Mouse (Mus musculus) lung, postnatal 0 days (tissue): ENCODE measurements at regions not wholly inside any gene's neighbourhood (a gene's known extent, or its start where the extent isn't known, plus 50 kb on each side); places are given as distances from the start of the nearest gene placed in this dataset.

ENCODE experiments used
- ATAC-seq: fragments of 200-750 bp; cut with Nextera tagmentation; 2 replicates; pipeline ENCODE4 v1.8.0; 2017; ENCODE audit warnings: moderate library complexity
- DNase-seq: peaks from one replicate; pipeline ENCODE4 v3.0.0-alpha.2; 2016; ENCODE audit warnings: low spot score
- H3K27ac ChIP-seq: fragments of 300-500 bp; sonication (generic); 2 replicates; pipeline ENCODE4 v1.5.1; 2014; ENCODE audit warnings: antibody characterized with exemption, mild to moderate bottlenecking, low read length, mixed read lengths
- H3K27me3 ChIP-seq: fragments of 300-500 bp; sonication (generic); replicated peaks from 2 replicates; pipeline ENCODE4 v1.6.1; 2014; ENCODE audit warnings: low read length, mixed read lengths; ENCODE audit not compliant: insufficient read depth
- H3K36me3 ChIP-seq: fragments of 300-500 bp; sonication (generic); 2 replicates; pipeline ENCODE4 v1.6.1; 2014; ENCODE audit warnings: low read length, mixed read lengths; ENCODE audit not compliant: insufficient read depth
- H3K4me1 ChIP-seq: fragments of 300-500 bp; sonication (generic); 2 replicates; pipeline ENCODE4 v1.6.1; 2014; ENCODE audit warnings: antibody characterized with exemption, low read depth, low read length, mixed read lengths; ENCODE audit not compliant: insufficient read depth
- H3K4me2 ChIP-seq: fragments of 300-500 bp; sonication (generic); replicated peaks from 2 replicates; pipeline ENCODE4 v1.6.1; 2014; ENCODE audit warnings: low read depth, mild to moderate bottlenecking, low read length, moderate library complexity, mixed read lengths
- H3K4me3 ChIP-seq: fragments of 300-500 bp; sonication (generic); 2 replicates; pipeline ENCODE4 v1.5.1; 2014; ENCODE audit warnings: low read depth, low read length
- H3K9ac ChIP-seq: fragments of 300-500 bp; sonication (generic); replicated peaks from 2 replicates; pipeline ENCODE4 v1.6.1; 2014; ENCODE audit warnings: low read depth, mild to moderate bottlenecking
- H3K9me3 ChIP-seq: fragments of 300-500 bp; sonication (generic); 2 replicates; pipeline ENCODE4 v1.6.1; 2016; ENCODE audit warnings: low read length, mixed read lengths
- CTCF ChIP-seq: IDR thresholded peaks from 2 replicates; pipeline ENCODE4 v1.5.1; 2016; ENCODE audit warnings: antibody characterized with exemption, mild to moderate bottlenecking
- EP300 ChIP-seq: IDR thresholded peaks from 2 replicates; pipeline ENCODE4 v1.6.1; 2016; ENCODE audit warnings: antibody characterized with exemption, mild to moderate bottlenecking, control low read depth
- WGBS: fragments of 180-500 bp; shearing (Covaris S2); extraction: QIAGEN DNeasy Blood & Tissue Kit; methylation state at CpG from one replicate; pipeline ENCODE4 v1.1.7; 2014; 5-methylcytosine and 5-hydroxymethylcytosine counted together

- TF ChIP-seq EP300 (no peak), CTCF (no peak)
- Histone ChIP-seq H3K27ac (no peak overlapping the region), H3K9me3 (no peaks in the 10 kb centered on the region), H3K4me3 (no peak overlapping the region), H3K27me3 (no peaks in the 10 kb centered on the region), H3K4me2 (no peak overlapping the region), H3K9ac (no peak overlapping the region), H3K4me1 (no peaks in the 10 kb centered on the region), H3K36me3 (no peaks in the 10 kb centered on the region)
- 49% methylated on average over 8 of the region's 8 CpGs for WGBS
- ATAC-seq (no peak), DNase-seq (no peak)
Observed at GRCm38 (mm10) chr15:63616506-63617208, 228.3 kb downstream of the Gsdmc2 start.

GRCm38 (mm10) chr15:63614191-63614590, 230.8 kb downstream of the Gsdmc2 start:
- Histone ChIP-seq H3K36me3 (no peaks in the 10 kb centered on the region), H3K27ac (no peak overlapping the region), H3K4me2 (no peak overlapping the region), H3K4me1 (no peaks in the 10 kb centered on the region), H3K4me3 (no peak overlapping the region), H3K27me3 (no peaks in the 10 kb centered on the region), H3K9me3 (no peaks in the 10 kb centered on the region), H3K9ac (no peak overlapping the region)
- DNase-seq (no peak), ATAC-seq (no peak)
- 67% methylated on average over 2 of the region's 2 CpGs for WGBS
- TF ChIP-seq CTCF (no peak), EP300 (no peak)

- Histone ChIP-seq H3K4me2 (no peak overlapping the region), H3K9ac (no peak overlapping the region), H3K27me3 (no peaks in the 10 kb centered on the region), H3K4me3 (no peak overlapping the region), H3K36me3 (no peaks in the 10 kb centered on the region), H3K27ac (no peak overlapping the region), H3K9me3 (no peaks in the 10 kb centered on the region), H3K4me1 (no peaks in the 10 kb centered on the region)
- no peak for ATAC-seq
- WGBS, result 75% methylated on average over 1 of the region's 1 CpGs
- DNase-seq, result no peak
- no peak for TF ChIP-seq CTCF
- TF ChIP-seq EP300, result no peak
Observed at GRCm38 (mm10) chr15:63613120-63613519, 231.9 kb downstream of the Gsdmc2 start.

GRCm38 (mm10) chr15:63611161-63611560, 233.8 kb downstream of the Gsdmc2 start:
- H3K27ac ChIP-seq, result no peak overlapping the region
- ATAC-seq (no peak), DNase-seq (no peak)
- no peak overlapping the region for H3K4me3 ChIP-seq
- TF ChIP-seq CTCF (no peak), EP300 (no peak)
- WGBS, result 87% methylated on average over 3 of the region's 3 CpGs
- H3K4me1 ChIP-seq, result no peaks in the 10 kb centered on the region
- H3K9ac ChIP-seq, result no peak overlapping the region
- H3K27me3 ChIP-seq, result no peaks in the 10 kb centered on the region
- no peaks in the 10 kb centered on the region for H3K9me3 ChIP-seq
- no peaks in the 10 kb centered on the region for H3K36me3 ChIP-seq
- H3K4me2 ChIP-seq, result no peak overlapping the region

- DNase-seq, result peak; percentile 84
- Histone ChIP-seq H3K36me3 (no peaks in the 10 kb centered on the region), H3K4me3 (no peak overlapping the region), H3K27ac (no peak overlapping the region), H3K4me2 (no peak overlapping the region), H3K9ac (no peak overlapping the region), H3K27me3 (no peaks in the 10 kb centered on the region), H3K9me3 (no peaks in the 10 kb centered on the region), H3K4me1 (no peaks in the 10 kb centered on the region)
- ATAC-seq, result peak; percentile 44; the same call in 1 of the 2 replicates
- 56% methylated on average over 8 of the region's 8 CpGs for WGBS
- no peak for TF ChIP-seq CTCF
- TF ChIP-seq EP300, result peak; percentile 58; the same call in 1 of the 2 replicates
Observed at GRCm38 (mm10) chr15:63603100-63603714, 241.8 kb downstream of the Gsdmc2 start.

GRCm38 (mm10) chr15:63601543-63601942, 243.4 kb downstream of the Gsdmc2 start:
- no peak overlapping the region for H3K4me2 ChIP-seq
- H3K9ac ChIP-seq, result no peak overlapping the region
- H3K4me3 ChIP-seq, result no peak overlapping the region
- 43% methylated on average over 5 of the region's 5 CpGs for WGBS
- peak; percentile 66 for ATAC-seq
- no peaks in the 10 kb centered on the region for H3K27me3 ChIP-seq
- no peaks in the 10 kb centered on the region for H3K4me1 ChIP-seq
- no peaks in the 10 kb centered on the region for H3K36me3 ChIP-seq
- TF ChIP-seq CTCF, result peak; percentile 81
- TF ChIP-seq EP300, result no peak
- no peak overlapping the region for H3K27ac ChIP-seq
- peak; percentile 76 for DNase-seq
- no peaks in the 10 kb centered on the region for H3K9me3 ChIP-seq
